Mouse (Mus musculus) lung, postnatal 0 days (tissue): Measurements from ENCODE around the gene Coro1b. TPM values are rescaled to one million over a fixed set of nuclear protein-coding genes. Genes with fewer than 3 reads are reported as not detected.
A peak's percentile ranks its signal among the peaks of the same experiment; 100 is the strongest.

Experiments used
- ATAC-seq: fragments of 200-750 bp; cut with Nextera tagmentation; 2 replicates; pipeline ENCODE4 v1.8.0; 2017; ENCODE audit warnings: moderate library complexity
- DNase-seq: peaks from one replicate; pipeline ENCODE4 v3.0.0-alpha.2; 2016; ENCODE audit warnings: low spot score
- H3K27ac ChIP-seq: fragments of 300-500 bp; sonication (generic); 2 replicates; pipeline ENCODE4 v1.5.1; 2014; ENCODE audit warnings: antibody characterized with exemption, mild to moderate bottlenecking, low read length, mixed read lengths
- H3K27me3 ChIP-seq: fragments of 300-500 bp; sonication (generic); replicated peaks from 2 replicates; pipeline ENCODE4 v1.6.1; 2014; ENCODE audit warnings: low read length, mixed read lengths; ENCODE audit not compliant: insufficient read depth
- H3K36me3 ChIP-seq: fragments of 300-500 bp; sonication (generic); 2 replicates; pipeline ENCODE4 v1.6.1; 2014; ENCODE audit warnings: low read length, mixed read lengths; ENCODE audit not compliant: insufficient read depth
- H3K4me1 ChIP-seq: fragments of 300-500 bp; sonication (generic); 2 replicates; pipeline ENCODE4 v1.6.1; 2014; ENCODE audit warnings: antibody characterized with exemption, low read depth, low read length, mixed read lengths; ENCODE audit not compliant: insufficient read depth
- H3K4me2 ChIP-seq: fragments of 300-500 bp; sonication (generic); replicated peaks from 2 replicates; pipeline ENCODE4 v1.6.1; 2014; ENCODE audit warnings: low read depth, mild to moderate bottlenecking, low read length, moderate library complexity, mixed read lengths
- H3K4me3 ChIP-seq: fragments of 300-500 bp; sonication (generic); 2 replicates; pipeline ENCODE4 v1.5.1; 2014; ENCODE audit warnings: low read depth, low read length
- H3K9ac ChIP-seq: fragments of 300-500 bp; sonication (generic); replicated peaks from 2 replicates; pipeline ENCODE4 v1.6.1; 2014; ENCODE audit warnings: low read depth, mild to moderate bottlenecking
- H3K9me3 ChIP-seq: fragments of 300-500 bp; sonication (generic); 2 replicates; pipeline ENCODE4 v1.6.1; 2016; ENCODE audit warnings: low read length, mixed read lengths
- CTCF ChIP-seq: IDR thresholded peaks from 2 replicates; pipeline ENCODE4 v1.5.1; 2016; ENCODE audit warnings: antibody characterized with exemption, mild to moderate bottlenecking
- EP300 ChIP-seq: IDR thresholded peaks from 2 replicates; pipeline ENCODE4 v1.6.1; 2016; ENCODE audit warnings: antibody characterized with exemption, mild to moderate bottlenecking, control low read depth
- WGBS: fragments of 180-500 bp; shearing (Covaris S2); extraction: QIAGEN DNeasy Blood & Tissue Kit; methylation state at CpG from one replicate; pipeline ENCODE4 v1.1.7; 2014; 5-methylcytosine and 5-hydroxymethylcytosine counted together
- polyA plus RNA-seq: library from polyadenylated mRNA; unstranded; fragments of >200 nt; fragmentation: Nextera tagmentation; extraction: Ambion mirVana; gene quantifications from 2 replicates; pipeline ENCODE4 v1.2.1, GENCODE M21; 2015

Gene Coro1b
- polyA plus RNA-seq, 1 experiment from 2014 or later, result 183 TPM

GRCm38 (mm10) chr19:4112063-4112960, 36.1 kb upstream of the Coro1b start:
- no peak for TF ChIP-seq EP300
- no peak for TF ChIP-seq CTCF
- Histone ChIP-seq H3K4me3 (no peak overlapping the region), H3K36me3 (peaks cover 20% of the 10 kb centered on the region; the same call in 1 of the 2 replicates), H3K4me2 (no peak overlapping the region), H3K27ac (no peak overlapping the region), H3K27me3 (no peaks in the 10 kb centered on the region), H3K9me3 (no peaks in the 10 kb centered on the region), H3K4me1 (0 out of 2 replicates have a peak, but pooled peaks cover 2% of the 10 kb centered on the region), H3K9ac (no peak overlapping the region)
- 93% methylated on average over 26 of the region's 26 CpGs for WGBS
- no peak for DNase-seq
- ATAC-seq, result no peak

DNA sequence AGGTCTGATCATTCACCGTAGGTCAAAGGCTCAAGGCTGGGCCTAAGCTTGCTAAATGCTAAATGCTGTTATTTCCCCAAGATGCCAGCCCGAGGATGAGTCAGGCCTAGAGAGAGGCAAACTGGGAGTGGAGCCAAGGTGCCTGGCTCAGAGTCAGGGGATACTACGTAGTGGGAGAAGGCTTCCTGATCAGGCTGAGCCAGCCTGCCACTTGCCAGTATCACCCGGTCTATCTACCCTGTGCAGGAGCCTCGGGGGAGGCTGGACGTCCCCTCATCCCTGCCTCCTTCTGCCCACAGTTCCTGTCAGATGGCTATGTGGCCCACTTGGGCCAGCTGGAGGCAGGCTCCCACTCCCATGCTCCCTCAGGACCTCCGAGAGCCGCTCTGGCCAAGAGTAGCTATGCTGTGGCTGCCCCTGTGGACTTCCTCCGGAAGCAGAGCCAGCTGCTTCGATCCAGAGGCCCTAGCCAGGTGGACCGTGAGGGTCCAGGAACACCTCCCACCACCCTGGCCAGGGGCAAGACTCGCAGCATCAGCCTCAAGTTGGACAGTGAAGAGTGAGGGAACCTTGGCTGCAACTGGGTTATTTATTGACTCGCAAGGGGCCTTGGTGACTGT, 35.1 kb upstream of the Coro1b start:
- ATAC-seq, result peak; percentile 83
- H3K27ac ChIP-seq, result peak overlapping the region; percentile 70; the same call in 1 of the 2 replicates
- no peak overlapping the region for H3K9ac ChIP-seq
- peaks cover 20% of the 10 kb centered on the region; the same call in 1 of the 2 replicates for H3K36me3 ChIP-seq
- DNase-seq, result peak; percentile 63
- H3K27me3 ChIP-seq, result no peaks in the 10 kb centered on the region
- WGBS, result 44% methylated on average over 13 of the region's 13 CpGs
- 0 out of 2 replicates have a peak, but pooled peaks cover 2% of the 10 kb centered on the region for H3K4me1 ChIP-seq
- TF ChIP-seq EP300 (no peak), CTCF (no peak)
- H3K4me3 ChIP-seq, result no peak overlapping the region
- H3K4me2 ChIP-seq, result 0 out of 2 replicates have a peak overlapping the region, but pooled peaks have one; percentile 3
- H3K9me3 ChIP-seq, result no peaks in the 10 kb centered on the region

DNA sequence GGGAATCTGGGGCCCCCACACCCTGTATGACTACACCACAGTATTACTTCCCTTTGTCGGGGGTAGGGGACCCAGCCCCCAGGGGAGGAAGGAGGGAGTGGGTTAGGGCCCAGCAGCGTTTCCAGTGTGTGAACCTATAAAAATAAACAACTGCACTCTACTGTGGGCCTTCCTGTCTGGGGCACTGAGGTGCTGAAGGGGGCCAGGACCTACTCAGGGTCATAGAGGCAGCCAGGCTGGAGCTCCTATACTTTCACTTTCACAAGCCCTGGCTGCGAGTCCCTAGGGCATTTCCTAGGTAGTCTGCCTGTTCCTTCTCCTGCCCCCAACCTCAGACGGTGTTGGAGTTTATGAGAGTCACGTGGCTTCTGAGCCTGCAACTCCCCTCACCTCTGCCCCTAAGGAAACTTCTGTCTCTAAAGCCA, 34.6 kb upstream of the Coro1b start:
- Histone ChIP-seq H3K9ac (no peak overlapping the region), H3K27me3 (no peaks in the 10 kb centered on the region), H3K4me3 (no peak overlapping the region), H3K9me3 (no peaks in the 10 kb centered on the region), H3K4me2 (0 out of 2 replicates have a peak overlapping the region, but pooled peaks have one; percentile 3), H3K36me3 (peaks cover 20% of the 10 kb centered on the region; the same call in 1 of the 2 replicates), H3K4me1 (0 out of 2 replicates have a peak, but pooled peaks cover 2% of the 10 kb centered on the region), H3K27ac (peak overlapping the region; percentile 70; the same call in 1 of the 2 replicates)
- WGBS, result 23% methylated on average over 5 of the region's 5 CpGs
- TF ChIP-seq CTCF (no peak), EP300 (no peak)
- peak; percentile 46 for ATAC-seq
- no peak for DNase-seq

- H3K4me3 ChIP-seq, result no peak overlapping the region
- ATAC-seq, result no peak
- no peaks in the 10 kb centered on the region for H3K27me3 ChIP-seq
- H3K4me2 ChIP-seq, result no peak overlapping the region
- 0 out of 2 replicates have a peak, but pooled peaks cover 2% of the 10 kb centered on the region for H3K4me1 ChIP-seq
- 86% methylated on average over 10 of the region's 10 CpGs for WGBS
- TF ChIP-seq EP300, result no peak
- no peak for TF ChIP-seq CTCF
- H3K27ac ChIP-seq, result no peak overlapping the region
- peaks cover 20% of the 10 kb centered on the region; the same call in 1 of the 2 replicates for H3K36me3 ChIP-seq
- no peak for DNase-seq
- no peaks in the 10 kb centered on the region for H3K9me3 ChIP-seq
- H3K9ac ChIP-seq, result no peak overlapping the region
Observed at GRCm38 (mm10) chr19:4114551-4114950, 33.9 kb upstream of the Coro1b start.

DNA sequence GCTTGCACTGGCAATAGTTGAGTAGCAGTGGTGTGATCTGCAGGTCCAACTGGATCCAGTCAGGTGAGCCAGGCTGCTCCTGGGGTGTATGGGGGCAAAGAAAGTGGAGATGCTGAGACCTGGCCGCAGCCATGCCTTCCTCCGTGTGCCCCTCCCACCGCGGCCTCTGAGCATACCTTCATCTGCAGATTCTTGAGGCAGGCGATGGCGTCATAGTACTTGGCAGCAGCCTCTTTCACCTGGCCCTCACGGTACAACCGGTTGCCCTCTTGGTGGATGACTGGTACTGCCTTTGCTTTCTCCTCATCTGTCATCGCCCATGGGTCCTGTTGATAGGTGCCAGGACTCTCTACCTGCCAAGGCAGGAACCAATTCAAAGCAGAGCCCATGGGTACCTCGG, 33.3 kb upstream of the Coro1b start:
- TF ChIP-seq EP300, result no peak
- TF ChIP-seq CTCF, result no peak
- H3K27me3 ChIP-seq, result no peaks in the 10 kb centered on the region
- H3K27ac ChIP-seq, result no peak overlapping the region
- DNase-seq, result no peak
- no peaks in the 10 kb centered on the region for H3K9me3 ChIP-seq
- whole genome bisulfite sequencing, result 93% methylated on average over 10 of the region's 10 CpGs
- 0 out of 2 replicates have a peak, but pooled peaks cover 2% of the 10 kb centered on the region for H3K4me1 ChIP-seq
- peaks cover 20% of the 10 kb centered on the region; the same call in 1 of the 2 replicates for H3K36me3 ChIP-seq
- no peak for ATAC-seq
- no peak overlapping the region for H3K4me2 ChIP-seq
- no peak overlapping the region for H3K9ac ChIP-seq
- H3K4me3 ChIP-seq, result no peak overlapping the region

- Histone ChIP-seq H3K9ac (no peak overlapping the region), H3K27me3 (no peaks in the 10 kb centered on the region), H3K36me3 (peaks cover 20% of the 10 kb centered on the region; the same call in 1 of the 2 replicates), H3K9me3 (no peaks in the 10 kb centered on the region), H3K4me1 (peaks cover 7% of the 10 kb centered on the region; the same call in 1 of the 2 replicates), H3K4me3 (no peak overlapping the region), H3K27ac (no peak overlapping the region), H3K4me2 (no peak overlapping the region)
- WGBS, result 86% methylated on average over 11 of the region's 11 CpGs
- TF ChIP-seq EP300 (no peak), CTCF (no peak)
- ATAC-seq (no peak), DNase-seq (no peak)
Observed at GRCm38 (mm10) chr19:4115816-4116215, 32.6 kb upstream of the Coro1b start.
